Mouse (Mus musculus) kidney, adult 9 months (tissue): Measurements from ENCODE around the gene Map4k2.
"Not testable (repeated sequence)": the region's sequence is repeated elsewhere in the genome, so short reads cannot be mapped to it uniquely, and the experiment has no call there.

Experiments used
- DNase-seq: peaks from one replicate; pipeline ENCODE4 v3.0.0; 2022

Gene Map4k2

DNA sequence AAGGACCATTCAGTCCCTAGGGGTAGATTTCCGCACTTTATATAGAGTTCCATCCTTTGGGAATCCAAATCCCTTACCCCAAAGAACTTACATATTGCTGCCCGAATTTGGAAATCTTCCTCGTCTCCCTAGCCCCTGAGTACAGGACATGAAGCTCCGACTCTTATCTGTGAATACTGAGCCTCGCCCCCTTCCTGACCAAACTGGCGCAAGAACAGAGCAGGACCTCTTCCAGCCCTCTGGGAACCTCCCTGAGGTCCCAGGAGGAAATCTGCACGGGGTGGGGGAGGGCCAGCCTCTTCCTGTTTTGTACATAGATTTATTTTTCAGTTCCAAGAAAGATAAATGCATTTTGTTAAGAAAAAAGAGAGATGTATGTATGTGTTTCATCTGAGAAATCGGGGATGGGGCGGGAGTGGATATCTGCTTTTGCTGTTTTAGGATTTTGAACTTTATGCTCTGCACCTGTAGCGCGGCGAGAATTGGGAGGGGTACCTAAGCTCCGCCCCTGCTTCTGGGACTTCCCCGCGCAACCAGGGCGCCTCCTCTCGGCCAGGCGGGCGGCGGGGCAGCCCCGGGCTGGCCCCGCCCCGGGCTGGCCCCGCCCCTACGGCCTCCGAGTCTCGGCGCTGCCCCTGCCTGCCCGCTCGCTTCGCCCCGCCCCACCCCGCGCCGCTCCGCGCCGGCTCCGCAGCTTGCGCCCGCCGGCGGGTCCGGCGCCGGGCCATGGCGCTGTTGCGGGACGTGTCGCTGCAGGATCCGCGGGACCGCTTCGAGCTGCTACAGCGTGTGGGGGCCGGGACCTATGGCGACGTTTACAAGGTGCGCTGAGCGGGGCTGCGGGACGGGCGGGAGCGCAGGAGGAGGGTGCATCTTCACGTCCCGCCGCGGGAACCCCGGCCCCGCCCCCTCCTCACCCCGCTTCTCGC is at the start of gene Map4k2:
Map4k2 (plus strand) TSS at position 612 of the 929 bp plus-strand sequence.
- peak; percentile 93 for DNase-seq

DNA sequence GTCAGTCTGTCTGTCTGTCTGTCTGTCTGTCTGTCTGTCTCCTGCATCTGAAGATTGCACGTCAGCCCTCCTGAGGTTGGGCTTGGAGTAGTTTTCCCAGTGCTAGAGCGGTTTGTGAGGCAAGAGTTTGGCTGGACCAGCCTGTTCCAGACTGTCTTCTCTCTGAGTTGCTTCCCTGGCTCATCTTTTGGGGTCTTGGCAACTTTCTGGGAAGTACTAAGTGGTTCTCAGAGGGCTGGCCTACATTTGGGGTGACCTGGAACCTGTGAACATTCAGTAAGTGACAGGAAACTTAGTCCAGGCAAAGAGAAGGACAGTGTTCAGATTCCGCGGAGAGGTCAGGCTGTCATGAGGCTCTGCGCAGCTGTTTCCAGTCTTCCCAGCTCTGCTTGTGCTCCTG is 48.7 kb upstream of the Map4k2 start:
- DNase-seq = no peak

DNA sequence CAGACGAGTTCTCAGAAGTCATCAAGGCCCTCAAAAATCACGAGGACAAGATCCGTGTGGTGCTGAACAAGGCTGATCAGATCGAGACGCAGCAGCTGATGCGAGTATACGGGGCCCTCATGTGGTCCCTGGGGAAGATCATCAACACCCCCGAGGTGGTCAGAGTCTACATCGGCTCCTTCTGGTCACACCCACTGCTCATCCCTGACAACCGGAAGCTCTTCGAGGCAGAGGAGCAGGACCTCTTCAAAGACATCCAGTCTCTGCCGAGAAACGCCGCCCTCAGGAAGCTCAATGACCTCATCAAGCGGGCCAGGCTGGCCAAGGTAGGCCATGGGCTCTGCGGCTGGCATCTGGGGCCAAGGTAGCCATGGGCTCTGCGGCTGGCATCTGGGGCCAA is 46.6 kb upstream of the Map4k2 start:
- DNase-seq = no peak

DNA sequence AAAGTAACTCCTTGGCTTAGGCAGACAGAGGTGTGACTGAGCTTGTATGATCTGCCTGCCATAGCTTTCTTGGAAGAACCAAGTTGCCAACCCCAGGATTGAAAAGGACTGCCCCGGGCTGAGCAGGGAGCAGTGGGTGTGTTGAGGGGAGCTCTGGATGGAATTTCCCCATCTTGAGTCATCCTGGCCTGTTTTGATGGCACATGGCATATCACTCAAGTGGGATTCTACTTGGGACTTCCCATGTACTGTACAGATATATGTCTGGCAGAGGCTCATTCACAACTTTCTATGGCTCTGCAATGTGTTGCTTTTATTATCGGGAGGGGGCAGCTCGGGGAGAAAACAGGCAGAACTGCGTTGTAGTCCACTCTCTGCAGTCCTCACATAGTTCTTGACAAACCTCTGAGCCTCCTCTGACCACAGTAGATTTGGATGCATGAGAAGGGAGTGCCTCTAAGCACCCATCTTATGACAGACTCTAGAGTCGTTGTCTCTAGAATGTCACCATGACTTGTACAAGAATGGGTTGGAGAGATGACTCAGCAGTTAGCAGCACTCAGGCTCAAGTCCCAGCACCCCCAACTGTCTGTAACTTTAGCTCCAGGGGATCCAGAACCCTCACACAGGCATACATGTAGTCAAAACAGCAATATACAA is 44.3 kb upstream of the Map4k2 start:
- DNase-seq = no peak

DNA sequence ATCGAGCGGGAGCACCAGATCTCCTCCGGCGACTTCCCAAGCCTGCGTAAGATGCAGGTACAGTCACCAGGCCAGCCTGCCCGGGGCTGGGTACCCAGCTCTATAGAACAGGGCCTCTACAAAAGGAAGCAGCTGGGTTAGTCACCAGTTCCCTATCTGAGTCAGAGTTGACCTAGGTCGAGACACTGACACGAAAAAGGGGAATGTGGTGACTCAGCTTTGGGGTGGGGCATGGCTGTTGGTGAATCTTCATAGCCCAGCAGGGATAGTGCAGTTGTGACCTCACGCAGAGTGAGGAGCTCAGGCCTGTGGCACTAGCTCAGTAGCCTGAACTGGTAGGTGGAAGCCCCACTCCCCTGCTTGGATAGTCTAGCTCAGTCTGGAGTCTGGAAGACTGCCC is 43.3 kb upstream of the Map4k2 start:
- no peak for DNase-seq

DNA sequence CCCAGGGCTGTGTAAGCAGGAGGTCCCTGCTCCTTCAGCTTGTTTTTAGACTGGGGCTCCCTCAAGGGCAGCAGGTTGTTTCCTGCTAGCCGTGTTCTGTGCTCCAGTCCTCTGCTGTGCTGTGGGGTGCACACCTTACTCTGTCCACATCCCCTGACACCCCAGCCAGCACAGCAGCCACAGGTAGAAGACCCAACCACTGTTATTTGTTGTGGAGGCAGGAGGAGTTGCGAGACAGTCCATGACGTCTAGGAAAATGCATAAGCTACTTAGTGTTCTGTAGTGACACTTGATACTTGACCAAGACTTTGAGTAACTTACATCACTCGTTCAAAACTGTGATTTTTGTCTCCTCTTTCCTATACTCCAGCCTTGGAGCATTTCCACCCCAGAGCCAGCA is 41.9 kb upstream of the Map4k2 start:
- no peak for DNase-seq

DNA sequence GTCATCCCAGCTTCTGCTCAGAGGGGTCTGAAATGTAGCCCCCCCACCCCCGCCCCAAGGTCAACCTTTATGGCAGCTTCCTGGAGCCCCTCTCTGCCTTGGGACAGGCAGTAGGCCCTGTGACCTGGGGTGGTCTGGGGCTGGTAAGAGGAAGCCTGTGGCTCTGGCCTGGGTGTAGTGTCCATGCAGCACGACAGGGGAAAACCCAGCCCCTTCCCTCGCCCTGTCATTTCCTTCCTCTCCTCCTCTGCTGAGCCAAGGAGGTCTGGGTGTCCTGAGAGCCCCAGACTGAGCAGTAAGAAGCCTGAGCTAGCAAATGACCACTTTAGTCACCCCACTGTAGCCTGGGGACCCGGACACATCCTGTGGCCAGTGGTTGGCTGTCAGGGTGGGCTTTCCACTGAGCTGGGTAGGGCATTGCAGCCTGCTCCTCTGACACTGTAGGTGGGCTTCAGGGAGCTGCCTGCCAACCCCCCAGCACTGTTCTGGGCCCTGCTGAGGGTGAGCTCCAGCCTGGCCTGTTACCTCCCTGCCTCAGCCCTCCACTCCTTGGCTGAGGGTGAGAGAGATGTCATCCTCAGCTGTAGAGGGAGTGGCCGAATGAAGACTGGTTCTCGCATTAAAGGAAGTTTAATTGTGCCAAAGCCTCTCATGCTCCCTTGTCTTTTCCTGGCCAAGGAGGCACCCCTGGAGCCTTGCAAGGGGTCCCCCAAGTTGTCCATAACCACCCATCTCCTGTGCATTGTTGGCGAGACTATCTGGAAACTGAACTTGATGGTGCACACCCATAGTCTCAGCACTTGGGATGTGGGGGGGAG is 41.3 kb upstream of the Map4k2 start:
- DNase-seq = no peak

DNA sequence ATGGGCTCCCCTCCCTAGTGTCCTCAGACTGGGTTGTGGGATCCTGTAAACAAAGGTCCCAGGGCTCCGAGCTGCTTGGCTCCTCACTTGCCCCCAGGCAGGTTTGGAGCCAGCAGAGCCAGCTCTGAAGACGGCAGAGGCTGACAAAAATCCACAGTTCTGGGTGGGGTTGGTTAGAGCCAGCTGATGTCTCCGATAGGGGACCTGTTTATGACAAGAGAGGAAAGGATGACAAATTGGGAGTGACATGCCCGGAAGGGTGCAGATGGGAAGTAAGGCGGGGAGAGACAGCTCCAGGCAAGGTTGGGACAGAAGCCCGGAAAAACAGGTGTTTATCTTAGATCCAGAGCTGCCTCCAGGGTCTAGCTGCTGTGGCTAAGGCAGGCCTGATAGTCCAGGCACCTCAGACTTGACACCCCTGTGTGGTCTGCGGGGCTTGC is 40.5 kb upstream of the Map4k2 start:
- no peak for DNase-seq

DNA sequence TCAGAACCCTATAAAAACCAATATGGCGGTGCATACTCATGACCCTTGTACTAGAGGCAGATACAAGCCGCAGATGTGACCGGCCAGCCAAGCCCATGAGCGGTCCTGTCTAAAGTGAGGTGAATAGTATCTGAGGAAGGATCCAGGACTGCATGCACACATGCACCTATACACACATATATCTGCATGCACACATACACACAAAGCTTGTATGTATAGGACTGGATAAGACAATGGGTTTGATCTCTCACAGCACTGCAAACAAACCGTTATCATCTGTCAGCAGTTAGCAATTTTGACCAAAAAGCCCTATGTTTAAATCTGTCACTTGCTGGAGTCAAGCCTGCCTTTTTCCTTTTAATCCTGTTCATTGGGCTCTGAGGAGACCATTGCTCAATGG is 38.8 kb upstream of the Map4k2 start:
- no peak for DNase-seq

DNA sequence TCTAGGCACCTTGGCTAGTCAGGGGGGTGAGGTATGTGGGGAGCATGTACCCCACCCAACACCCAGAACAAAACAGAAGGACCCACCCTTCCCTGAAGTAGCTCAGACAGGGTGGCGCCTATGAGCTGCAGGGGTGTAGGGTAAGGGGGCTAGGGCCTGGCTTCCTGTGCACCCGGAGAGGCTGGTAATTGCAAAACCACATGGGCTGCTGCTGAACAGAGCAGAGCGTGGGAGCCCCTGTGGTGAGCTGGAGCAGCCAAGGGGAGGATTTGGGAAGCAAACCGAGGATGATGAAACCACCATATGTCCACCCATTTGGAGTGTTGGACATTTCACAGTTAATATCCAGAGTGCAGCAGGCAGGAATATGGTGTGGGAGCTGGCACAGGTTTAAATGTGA is 38.4 kb upstream of the Map4k2 start:
- no peak for DNase-seq

DNA sequence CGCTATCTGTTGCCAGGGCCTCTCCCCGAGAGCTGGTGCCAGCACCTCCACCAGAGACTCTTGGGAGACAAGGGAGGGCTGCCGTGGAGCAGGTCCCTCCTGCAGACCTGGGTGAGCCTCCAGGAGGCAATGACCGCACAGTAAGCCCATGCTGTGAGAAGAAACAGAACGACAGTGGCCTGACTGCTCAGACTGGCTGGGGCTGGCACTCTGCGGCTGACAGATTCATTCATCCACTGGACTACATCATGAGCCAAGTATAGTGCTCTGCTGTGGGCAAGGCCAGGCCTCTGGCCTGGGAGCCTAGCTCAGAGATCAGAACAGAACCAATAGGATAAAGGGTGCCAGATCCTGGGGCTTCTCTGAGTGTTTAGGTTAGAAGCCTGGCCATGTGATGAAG is 37.1 kb upstream of the Map4k2 start:
- no peak for DNase-seq

DNA sequence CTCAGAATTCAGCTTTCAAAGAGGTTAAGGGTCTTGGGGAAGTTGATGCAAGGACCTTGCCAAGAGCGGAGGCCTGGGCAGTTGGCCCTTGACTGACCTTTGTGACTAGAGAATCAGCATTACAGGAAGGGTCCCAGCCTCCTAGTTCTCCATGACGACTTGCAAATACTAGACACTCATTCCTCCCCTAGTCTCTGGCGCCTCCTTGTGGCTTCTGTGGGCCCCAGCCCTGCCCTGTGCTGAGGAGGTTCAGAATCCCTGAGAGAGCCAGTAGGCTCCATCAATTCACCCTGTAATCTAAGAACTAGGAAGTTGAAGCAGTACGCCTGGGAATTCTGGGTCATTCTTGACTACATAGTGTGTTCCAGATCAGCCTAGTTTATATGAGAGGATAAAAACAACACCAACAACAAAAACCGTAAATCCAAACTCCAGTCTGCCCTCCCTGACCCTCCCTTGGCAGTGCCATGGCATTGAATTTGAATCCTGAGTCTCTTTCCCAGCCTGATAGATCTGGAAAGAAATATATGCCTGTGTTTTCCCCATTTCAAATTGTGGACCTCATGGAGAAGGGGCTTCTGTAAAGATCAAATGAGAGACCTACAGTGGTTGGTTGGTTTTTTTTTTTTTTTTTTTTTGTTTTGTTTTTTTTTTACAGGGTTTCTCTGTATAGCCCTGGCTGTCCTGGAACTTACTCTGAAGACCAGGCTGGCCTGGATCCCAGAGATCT is 36.0 kb upstream of the Map4k2 start:
- peak; percentile 95 for DNase-seq

DNA sequence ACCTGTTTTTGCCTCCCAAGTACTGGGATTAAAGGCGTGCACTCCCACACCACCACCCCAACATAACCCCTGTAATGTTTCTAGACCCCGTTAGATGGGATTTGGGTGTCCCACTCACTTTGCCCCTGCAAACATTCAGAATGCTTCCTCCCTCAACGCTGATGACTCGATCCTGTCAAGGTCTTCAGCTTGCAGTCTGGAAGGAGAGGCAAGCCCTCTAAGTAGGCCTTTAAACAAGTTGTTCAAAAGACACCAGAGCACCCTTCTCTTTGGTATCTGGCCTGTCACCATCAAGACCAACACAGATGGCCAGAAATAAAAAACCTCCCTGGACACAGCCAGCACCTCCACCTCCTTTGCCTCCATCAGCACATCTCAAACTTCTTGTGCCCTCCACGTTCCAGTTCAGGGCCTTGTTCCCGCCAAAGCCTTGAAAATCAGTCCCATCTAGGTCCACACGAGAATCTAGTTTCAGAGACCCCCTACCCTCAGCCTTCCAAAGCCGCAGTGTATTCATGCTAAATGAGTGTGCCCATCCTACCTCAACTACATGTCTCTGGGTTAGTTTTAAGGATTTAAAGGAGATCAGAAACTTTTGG is 35.3 kb upstream of the Map4k2 start:
- DNase-seq = no peak

DNA sequence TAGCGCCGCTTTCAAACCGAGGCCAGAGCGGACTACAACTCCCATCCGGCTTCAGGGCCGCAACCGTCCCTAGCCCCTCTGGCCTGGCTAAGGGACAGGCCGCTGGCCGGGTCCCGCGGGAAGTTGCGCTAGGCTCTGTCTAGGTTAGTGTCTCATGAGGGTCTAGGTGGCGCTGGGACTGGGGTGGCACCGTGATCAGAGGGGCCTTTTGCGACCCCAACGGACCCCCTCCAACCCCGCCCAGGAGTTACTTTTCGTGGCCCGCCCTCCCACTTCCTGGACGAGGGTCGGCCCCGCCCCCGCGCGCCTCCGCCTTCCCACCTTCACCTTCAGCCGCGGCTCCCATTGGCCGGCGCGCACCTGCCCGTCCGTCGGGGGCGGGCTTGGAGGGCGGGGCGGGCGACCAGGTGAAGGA is 34.8 kb upstream of the Map4k2 start, which contains the start of gene Cdc42bpg:
Cdc42bpg (plus strand) TSS at position 320 of the 415 bp plus-strand sequence.
- peak; percentile 96 for DNase-seq

DNA sequence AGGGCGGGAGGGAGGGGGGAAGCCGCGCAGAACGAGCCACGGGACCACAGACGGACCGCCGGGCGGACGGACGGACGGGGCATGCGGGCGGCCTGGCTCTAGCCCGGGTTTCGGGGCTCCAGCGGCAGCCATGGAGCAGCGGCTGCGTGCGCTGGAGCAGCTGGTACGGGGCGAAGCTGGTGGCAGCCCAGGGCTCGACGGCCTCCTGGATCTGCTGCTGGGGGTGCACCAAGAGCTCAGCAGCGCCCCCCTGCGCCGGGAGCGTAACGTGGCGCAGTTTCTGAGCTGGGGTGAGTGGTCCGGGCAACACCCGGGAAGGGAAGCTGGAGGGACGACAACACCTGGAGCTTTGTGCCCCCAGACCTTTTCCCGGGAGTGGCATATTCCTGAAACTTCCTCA is 34.3 kb upstream of the Map4k2 start:
- peak; percentile 85 for DNase-seq

DNA sequence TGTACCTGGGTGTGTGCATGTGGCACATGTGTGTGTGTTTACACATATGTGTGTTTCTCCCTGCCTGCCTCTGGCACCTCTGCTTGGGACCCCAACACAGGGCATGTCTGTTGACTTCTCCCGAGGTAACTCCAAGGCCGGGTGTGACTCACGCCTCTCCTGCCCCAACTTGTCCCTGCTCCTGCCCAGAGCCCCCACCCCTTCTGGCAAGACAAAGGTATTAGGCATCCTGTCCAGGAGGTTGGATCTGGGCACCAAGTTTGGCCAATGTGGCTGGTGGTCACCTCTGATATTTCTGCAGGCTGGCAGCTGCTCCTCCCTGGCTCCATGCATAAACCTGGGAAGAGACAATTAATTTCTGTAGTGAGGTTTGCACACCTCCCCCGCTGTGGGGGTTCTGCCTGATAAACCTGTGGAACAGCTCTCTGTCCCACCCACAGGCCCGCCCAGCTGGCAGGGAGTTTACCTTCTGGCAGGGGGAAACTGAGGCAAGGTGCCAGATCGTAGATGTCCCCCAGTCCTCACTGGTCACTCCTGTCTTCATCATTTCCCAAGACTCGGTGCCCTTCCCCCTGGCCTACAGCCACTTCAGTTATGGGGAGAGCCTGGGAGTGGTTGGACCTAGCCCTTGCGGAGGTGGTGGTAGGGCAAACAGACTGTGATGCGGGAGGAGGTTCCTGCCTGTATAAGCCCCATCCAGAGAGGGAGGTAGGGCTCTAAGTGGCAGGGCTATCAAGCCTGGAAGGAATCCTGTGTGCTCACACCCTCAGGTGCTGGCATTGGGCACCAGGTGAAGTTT is 33.0 kb upstream of the Map4k2 start:
- DNase-seq = no peak

DNA sequence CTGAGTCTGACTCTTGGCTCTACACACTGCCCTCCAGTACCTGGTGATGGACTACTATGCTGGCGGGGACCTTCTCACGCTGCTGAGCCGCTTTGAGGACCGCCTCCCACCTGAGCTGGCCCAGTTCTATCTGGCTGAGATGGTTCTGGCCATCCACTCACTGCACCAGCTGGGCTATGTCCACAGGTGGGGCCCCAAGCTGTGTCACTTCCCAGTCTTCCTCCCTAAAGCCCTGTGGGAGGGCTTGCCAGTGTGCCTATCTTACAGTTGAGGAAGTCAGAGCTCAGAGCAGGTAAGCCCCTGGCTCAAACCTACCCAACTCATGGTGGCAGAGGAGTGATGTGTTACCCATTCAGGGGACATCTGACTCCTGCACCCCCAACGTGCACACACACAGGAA is 30.8 kb upstream of the Map4k2 start:
- no peak for DNase-seq

DNA sequence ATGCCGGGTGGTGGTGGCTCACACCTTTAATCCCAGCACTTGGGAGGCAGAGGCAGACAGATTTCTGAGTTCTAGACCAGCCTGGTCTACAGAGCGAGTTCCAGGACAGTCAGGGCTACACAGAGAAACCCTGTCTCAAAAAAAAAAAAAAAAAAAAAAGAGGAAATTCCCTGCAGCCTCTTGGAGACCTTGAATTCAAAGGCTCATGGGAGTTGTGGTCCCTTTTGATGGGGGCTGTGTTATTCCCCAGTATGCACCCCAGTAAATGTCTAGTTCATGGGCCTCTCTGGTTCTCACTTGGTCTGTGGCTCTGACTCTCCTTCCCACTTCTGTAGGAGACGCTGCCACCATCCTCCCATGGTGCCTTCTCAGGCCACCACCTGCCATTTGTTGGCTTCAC is 29.2 kb upstream of the Map4k2 start:
- not testable (repeated sequence) for DNase-seq

DNA sequence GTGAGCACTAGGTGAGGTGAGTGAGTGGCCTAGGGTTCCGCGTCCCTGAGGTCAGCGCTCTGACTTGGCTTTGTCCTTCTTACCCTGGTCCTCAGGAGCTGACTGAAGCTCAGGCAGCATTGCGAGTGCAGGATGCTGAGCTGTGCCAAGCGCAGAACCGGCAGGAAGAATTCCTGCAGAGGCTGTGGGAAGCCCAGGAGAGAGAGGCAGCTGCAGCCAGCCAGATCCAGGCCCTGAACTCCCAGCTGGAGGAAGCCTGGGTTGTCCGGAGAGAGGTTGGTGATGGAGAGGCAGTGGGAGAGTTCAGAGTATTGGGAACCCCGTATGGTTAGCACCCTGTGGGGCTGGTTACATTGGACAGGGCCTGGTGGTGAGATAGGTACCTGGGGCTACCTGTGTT is 27.1 kb upstream of the Map4k2 start:
- no peak for DNase-seq

DNA sequence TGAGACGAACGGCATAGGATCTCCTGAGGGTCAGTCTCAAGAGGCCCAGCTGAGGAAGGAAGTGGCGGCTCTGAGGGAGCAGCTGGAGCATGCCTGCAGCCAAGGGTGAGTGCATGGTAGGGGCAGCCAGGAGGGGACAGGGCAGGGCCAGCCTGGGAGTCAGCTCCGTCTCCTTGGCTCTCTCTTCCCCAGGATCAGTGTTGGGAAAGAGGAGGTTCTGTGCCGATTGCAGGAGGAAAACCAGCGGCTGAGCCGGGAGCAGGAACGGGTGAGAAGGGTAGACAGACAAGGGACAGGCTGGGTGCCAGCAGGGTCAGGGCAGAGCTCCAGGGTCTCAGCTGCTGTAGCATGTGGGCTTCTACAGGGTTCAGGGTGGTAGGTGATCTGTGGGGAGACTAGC is 26.4 kb upstream of the Map4k2 start:
- DNase-seq = no peak

DNA sequence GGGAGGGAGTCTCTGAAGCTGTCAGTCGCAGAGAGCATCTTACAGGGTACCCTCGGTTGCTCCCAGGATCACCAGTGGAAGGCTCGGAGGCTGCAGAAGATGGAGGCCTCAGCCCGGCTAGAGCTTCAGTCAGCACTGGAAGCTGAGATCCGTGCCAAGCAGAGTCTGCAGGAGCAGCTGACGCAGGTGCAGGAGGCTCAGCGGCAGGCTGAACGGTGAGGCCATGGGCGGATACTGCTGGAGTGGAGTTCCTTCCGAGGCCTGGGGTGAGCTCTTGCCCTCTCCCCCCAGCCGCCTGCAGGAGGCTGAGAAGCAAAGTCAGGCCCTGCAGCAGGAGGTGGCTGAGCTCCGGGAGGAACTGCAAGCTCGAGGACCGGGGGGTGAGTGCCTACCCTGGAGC is 25.4 kb upstream of the Map4k2 start:
- DNase-seq = no peak
